Mouse (Mus musculus) naive thymus-derived CD4-positive, alpha-beta T cell, adult 2 months (primary cell): ENCODE measurements at regions not wholly inside any gene's neighbourhood (a gene's known extent, or its start where the extent isn't known, plus 50 kb on each side); places are given as distances from the start of the nearest gene placed in this dataset.

Experiments
- DNase-seq: peaks from one replicate; pipeline ENCODE4 v3.0.0-alpha.2; 2011; ENCODE audit warnings: low read depth

- no peak for DNase-seq
Observed at GRCm38 (mm10) chr2:169450801-169451200, 136.7 kb downstream of the Gm11011 start.

DNA sequence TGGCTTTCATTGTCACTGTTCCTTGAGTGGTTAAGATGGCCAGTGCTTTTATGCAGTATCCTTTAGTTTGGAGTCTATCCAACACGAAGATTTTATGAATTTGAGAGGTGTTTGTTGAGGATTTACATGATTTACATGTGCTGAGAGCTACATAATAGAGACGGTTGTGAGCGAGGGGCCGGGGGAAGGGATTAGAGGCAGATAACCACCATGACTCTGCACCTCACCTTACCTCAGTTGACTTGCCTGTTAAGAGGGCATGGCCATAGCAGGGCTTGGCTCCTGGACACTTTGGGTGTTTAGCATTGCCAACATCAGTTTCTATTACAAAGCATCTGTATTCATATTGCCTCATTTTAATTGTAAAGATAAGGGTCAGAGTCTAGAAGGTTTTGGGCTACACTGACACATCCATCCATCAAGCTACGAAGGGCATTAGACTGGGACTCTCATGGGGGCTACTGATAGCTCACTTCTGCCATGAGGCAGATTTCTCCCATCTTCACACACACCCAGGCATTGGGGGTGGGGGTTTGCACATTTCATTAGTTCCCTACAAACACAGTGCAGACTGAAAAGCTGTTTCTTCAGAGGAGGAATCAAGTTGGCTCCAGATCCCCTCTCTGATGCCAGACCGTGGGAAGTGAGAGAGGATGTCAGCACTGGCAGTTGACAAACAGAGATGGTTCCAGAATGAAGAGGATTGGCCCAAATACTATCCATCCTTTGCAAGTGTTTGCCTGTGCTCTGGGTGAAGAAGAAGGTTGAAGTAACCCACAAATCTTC is 139.9 kb downstream of the Gm11011 start:
- DNase-seq, result no peak

DNA sequence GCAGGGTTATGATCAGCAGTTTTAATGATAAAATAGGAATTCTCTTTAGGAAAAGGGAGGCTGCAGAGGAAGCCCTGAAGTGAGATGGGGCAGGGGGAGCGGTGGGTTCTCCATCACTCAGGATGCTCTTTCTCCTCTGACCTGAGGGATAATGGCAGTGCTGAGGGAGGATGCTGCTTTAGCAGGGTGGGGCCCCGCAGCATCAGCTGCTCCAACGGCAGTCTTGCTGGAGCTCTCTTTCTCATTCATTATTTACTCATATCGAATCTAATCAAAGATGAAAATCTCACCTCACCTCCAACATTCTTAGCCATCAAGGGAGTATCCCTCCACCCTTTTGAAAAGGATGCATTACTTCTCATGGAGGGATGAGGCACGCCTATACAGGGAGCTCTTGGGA is 141.7 kb downstream of the Gm11011 start:
- no peak for DNase-seq

DNA sequence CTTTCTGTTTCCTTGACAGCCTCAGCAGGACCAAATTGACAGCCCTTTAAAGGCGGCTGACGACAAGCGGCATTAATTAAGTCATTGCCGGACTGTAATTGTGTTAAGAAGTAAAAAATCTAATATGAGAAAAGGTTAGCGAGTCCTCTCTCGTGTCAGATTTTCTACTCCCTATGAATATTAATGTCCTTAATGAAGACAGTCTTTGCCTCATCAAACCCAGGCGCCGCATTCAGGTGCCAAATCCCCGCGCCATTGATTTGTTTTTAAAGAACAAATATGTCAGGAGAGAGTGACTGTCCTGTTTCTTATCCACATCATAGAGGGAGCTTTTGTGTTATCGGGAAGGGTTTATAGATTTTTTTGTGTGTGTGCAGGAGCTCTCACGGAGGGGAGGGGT is 142.2 kb downstream of the Gm11011 start:
- DNase-seq, result no peak

DNA sequence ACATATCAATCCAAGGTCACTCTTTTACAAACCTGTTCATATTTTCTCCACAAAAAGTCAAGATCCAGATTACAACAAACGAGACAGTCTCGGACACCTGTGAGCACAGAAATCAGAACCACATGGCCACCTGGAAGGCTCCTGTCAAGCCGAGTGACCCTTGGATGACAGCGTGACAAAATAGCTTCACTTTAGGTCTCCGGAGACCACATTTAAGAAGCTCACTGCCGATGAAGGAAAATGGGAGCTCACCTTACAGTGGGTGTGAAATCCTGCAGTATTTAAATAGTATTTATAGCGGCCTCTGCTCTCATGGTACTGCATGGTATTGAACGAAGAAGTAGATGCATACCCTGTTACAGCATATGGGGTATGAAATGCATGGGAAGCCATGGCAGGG is 144.3 kb downstream of the Gm11011 start:
- no peak for DNase-seq

DNA sequence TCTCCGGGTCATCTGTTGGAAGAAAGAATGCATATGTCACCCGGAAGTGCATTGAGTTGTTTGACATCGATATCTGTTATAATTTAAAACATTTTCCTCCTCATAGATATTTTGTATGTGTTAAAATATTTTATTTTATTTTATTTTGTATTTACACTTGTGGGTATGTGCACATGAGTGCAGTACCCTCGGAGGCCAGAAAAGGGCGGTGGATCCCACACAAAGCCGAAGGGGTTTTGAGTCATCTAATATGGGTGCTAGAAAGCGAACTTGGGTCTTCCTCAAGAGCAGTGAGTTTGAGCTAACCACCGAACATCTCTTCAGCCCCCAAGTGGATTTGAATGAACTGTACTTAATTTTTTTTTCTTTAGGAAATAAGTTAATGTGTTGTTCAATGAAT is 156.0 kb downstream of the Gm11011 start:
- DNase-seq, result no peak

GRCm38 (mm10) chr2:169429411-169429810 is 158.1 kb downstream of the Gm11011 start:
- no peak for DNase-seq

GRCm38 (mm10) chr2:169424166-169424920 is 163.2 kb downstream of the Gm11011 start:
- no peak for DNase-seq

DNA sequence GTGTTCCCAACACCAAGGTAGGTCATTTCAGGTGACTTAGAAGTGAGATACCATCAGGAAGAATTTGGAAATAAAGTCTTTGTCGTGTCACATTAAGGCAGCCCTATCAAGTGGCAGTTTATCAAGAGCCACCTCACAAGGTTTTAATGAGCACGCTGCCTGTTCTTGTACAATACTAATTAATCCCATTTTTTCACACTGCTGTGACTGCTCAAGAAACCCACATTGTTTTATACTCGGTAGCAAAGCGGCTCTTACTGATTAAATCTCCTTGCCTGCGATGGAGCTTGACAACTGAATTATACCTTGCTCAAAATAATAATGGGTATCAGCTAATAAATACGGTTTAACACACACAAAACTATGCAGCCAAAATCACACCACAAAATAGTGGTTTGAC is 175.2 kb downstream of the Gm11011 start:
- no peak for DNase-seq

DNA sequence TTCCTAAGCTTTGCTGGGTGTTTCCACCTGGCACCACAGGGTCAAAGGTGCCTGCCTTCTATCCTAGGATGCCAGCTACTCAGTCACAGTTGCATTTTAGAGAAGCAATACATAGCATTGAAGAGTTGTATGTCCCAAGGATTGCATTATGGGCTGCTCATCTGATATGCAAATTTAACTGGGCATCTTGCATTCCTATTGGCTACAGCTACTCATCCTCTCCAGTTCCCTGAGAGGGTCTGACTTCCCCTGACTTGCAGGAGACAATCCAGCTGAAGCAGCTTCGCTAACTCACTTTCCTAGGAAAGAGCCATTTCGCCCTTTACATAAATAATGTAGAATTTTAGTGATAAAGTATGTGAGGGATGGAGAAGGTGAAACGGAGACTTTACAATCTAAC is 177.5 kb downstream of the Gm11011 start:
- DNase-seq, result no peak

GRCm38 (mm10) chr2:169404908-169405690 is 182.4 kb downstream of the Gm11011 start:
- no peak for DNase-seq

GRCm38 (mm10) chr2:169397758-169398157 is 189.8 kb downstream of the Gm11011 start:
- DNase-seq, result no peak

- DNase-seq, result no peak
Observed at GRCm38 (mm10) chr2:169397013-169397412, 190.5 kb downstream of the Gm11011 start.

GRCm38 (mm10) chr2:169396294-169396693 is 191.3 kb downstream of the Gm11011 start:
- DNase-seq, result no peak

GRCm38 (mm10) chr2:169389611-169390010 is 197.9 kb downstream of the Gm11011 start:
- no peak for DNase-seq

DNA sequence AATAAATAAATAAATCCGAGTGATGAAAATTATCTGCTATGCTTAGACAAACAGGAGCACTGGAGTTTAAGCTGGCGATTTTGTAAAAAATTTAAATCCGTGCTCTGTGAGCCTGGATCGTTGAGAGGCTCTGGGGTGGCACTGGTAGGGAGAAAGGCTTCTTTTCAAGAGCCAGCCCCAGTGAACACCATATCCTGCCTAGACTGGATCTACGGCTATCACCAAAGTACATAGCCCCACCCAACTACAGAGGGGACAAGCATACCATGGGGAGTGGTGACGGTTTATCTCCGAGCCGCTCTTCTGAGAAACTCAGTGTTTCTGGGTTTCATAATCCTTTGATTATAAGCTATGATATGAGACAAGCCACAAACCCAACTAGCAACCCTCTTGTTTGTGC is 199.0 kb downstream of the Gm11011 start:
- DNase-seq, result peak; percentile 6

DNA sequence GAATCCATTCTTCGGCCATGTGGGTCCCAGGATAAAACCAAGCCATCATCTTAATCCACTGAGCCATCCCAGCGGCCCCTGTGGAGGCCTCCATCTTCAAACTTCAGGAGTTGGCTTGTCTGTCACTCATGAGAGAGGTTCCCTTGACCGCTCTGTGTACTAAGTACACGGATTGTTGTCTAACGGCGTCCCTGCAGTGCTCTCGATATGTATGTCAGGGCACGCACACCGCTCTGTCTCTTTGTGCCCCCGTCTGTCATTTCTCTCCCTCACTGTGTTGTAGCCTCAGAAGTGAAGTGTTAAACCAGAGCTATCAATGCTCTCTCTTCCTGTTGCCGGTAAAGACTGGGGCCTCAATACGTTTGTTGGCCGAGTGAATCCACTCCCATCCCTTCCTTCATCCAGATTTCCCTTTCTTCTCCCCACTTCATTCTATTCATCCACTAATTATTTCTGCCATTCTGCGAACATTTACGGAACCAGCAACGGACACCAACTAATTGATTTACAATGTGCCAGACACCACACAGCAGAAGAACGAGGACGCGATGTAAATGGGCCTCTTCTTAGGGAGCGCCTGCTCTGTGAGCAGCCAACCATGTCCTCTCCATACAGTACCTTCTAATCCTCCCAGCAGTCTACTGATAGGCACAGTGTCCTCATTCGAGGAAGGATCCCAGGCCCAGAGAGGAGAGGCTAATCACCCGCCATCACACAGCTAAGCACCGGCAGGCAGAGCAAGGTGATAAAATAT is 199.6 kb downstream of the Gm11011 start:
- no peak for DNase-seq

DNA sequence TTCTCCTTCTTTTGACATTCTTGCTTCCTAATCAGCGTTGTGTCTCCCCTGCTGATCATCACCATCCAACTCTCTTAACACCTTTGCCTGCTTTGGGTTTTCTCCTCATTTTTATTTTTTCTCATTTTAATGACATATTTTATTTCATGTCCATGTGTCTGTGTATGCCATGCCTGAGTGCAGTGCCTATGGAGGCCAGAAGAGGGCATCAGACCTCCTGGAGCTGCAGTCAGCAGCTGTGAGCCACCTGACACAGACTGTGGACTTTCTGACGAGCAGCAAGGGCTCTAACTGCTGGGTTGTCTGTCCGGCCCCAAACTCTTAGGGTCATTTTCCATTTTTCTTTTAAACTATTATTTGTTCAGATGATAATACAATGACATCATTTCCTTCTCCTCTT is 203.8 kb downstream of the Gm11011 start:
- DNase-seq, result no peak

DNA sequence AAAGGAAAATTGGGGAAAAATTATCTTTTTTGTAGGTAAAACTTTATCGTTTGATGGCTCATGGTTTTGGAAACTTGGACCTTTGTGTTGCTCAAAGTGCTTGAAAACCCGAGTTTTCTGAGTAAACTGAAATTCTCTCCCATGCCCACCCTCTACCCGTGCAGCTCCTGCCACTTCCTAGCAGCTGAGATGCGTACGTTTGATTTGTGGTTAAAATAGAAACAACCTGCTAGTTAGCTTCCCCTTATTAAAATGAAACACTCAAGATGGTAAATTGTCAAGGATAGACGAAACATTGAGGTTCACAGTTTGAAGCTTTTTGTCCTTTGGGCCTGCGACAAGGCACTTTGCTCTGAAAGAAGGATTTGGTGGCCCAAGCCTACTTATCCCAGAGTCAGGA is 214.5 kb downstream of the Gm11011 start:
- DNase-seq, result no peak

DNA sequence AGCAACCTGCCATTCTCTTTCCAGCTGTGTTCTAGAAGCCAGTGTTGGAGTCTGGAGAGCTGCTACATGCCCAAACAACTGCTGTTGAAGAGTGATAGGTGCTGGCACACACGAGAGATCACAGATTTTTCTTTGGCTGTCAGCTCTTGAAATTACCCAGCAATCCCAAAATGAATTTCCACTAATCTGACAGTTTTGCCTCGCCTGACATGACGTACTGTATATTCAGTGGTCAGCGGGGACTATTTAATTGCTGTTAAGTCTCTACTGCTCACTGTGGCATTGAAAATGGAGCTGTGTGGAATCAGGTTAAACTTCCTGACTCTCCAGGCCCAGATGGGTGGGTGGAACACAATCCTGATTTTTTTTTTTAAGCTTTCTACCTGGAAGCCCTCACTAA is 222.5 kb downstream of the Gm11011 start:
- DNase-seq, result no peak

DNA sequence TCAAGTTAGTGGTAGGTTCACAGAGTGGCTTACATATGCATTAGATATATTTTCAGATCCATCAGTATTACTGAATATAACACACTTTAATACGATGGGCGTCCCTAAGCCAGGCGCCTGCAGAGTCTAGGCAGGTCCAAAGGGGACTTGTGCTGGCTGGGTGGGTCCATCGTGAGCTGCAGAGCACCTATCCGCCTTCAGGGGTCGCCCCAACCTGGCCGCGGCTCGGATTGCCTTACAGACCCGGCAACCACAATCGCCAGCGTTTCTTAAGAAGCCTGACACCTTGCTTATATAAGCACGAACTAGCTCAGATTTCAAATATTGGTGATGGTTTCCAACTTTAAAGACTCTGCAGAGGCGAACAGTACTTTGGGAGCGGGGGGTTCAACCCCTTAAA is 227.3 kb downstream of the Gm11011 start:
- peak; percentile 40 for DNase-seq

GRCm38 (mm10) chr2:169357400-169357799 is 230.1 kb downstream of the Gm11011 start:
- no peak for DNase-seq
